Mouse (Mus musculus) spleen, adult 2 months (tissue): ENCODE data around the gene Prdm15. TPM values are rescaled to one million over a fixed set of nuclear protein-coding genes. Genes with fewer than 3 reads are reported as not detected.
A peak's percentile ranks its signal among the peaks of the same experiment; 100 is the strongest.

Experiments
- DNase-seq, 2 experiments: peaks; one replicate each; pipeline versions ENCODE4 v3.0.0 to v3.0.0-alpha.2; 2012 to 2021; ENCODE audit warnings: low spot score in 2 of 2, low read depth in 1 of 2
- H3K27ac ChIP-seq: fragments of 200-500 bp; 2 replicates; pipeline ENCODE4 v1.5.1; 2012; ENCODE audit warnings: low read length, inconsistent platforms; ENCODE audit not compliant: insufficient read depth
- H3K27me3 ChIP-seq: fragments of 200-500 bp; 2 replicates; pipeline ENCODE4 v1.6.1; 2012; ENCODE audit warnings: mild to moderate bottlenecking, moderate library complexity, low read length, inconsistent platforms; ENCODE audit not compliant: control insufficient read depth, insufficient read depth
- H3K36me3 ChIP-seq: fragments of 200-500 bp; 2 replicates; pipeline ENCODE4 v1.6.1; 2012; ENCODE audit warnings: mild to moderate bottlenecking, low read length, inconsistent platforms; ENCODE audit not compliant: control insufficient read depth, insufficient read depth
- H3K4me1 ChIP-seq: fragments of 200-500 bp; 2 replicates; pipeline ENCODE4 v1.6.1; 2011; ENCODE audit warnings: inconsistent platforms; ENCODE audit not compliant: control insufficient read depth, insufficient read depth, insufficient read length
- H3K4me3 ChIP-seq: fragments of 200-500 bp; 2 replicates; pipeline ENCODE4 v1.5.1; 2011; ENCODE audit warnings: mild to moderate bottlenecking, inconsistent platforms; ENCODE audit not compliant: insufficient read depth, insufficient read length; ENCODE audit errors: extremely low read depth
- CTCF ChIP-seq: fragments of 200-500 bp; IDR thresholded peaks from 2 replicates; pipeline ENCODE4 v1.5.1; 2011; ENCODE audit warnings: mild to moderate bottlenecking, inconsistent platforms; ENCODE audit not compliant: insufficient read depth, insufficient read length, insufficient replicate concordance; ENCODE audit errors: extremely low read depth
- POLR2A ChIP-seq: fragments of 200-500 bp; IDR thresholded peaks from 2 replicates; pipeline ENCODE4 v1.6.1; 2011; ENCODE audit warnings: low read depth, low read length, inconsistent platforms
- WGBS: fragments of 180-500 bp; shearing (Covaris S2); methylation state at CpG from one replicate; pipeline ENCODE4 v1.1.7; 2018; 5-methylcytosine and 5-hydroxymethylcytosine counted together
- polyA plus RNA-seq: library from polyadenylated mRNA; depleted of rRNA; stranded (reverse); fragments of >200 nt; gene quantifications from 2 replicates; pipeline ENCODE4 v1.2.3, GENCODE M21; 2012

Prdm15 gene
- polyA plus RNA-seq, 1 experiment: 11.1 TPM

GRCm38 (mm10) chr16:97766501-97766900 lies 85.1 kb downstream of the Prdm15 start:
- WGBS: 49% methylated on average over 3 of the region's 3 CpGs
- Histone ChIP-seq H3K36me3 (no peaks in the 10 kb centered on the region), H3K27ac (no peak overlapping the region), H3K27me3 (peaks cover 7% of the 10 kb centered on the region), H3K4me1 (peaks cover 7% of the 10 kb centered on the region; the same call in 1 of the 2 replicates), H3K4me3 (no peak overlapping the region)
- TF ChIP-seq CTCF (no peak), POLR2A (no peak)
- DNase-seq: no peak

- peaks cover 7% of the 10 kb centered on the region for H3K27me3 ChIP-seq
- H3K36me3 ChIP-seq: no peaks in the 10 kb centered on the region
- H3K27ac ChIP-seq: no peak overlapping the region
- DNase-seq: no peak
- WGBS: 59% methylated on average over 2 of the region's 2 CpGs
- H3K4me1 ChIP-seq: peaks cover 7% of the 10 kb centered on the region; the same call in 1 of the 2 replicates
- no peak overlapping the region for H3K4me3 ChIP-seq
- TF ChIP-seq CTCF (no peak), POLR2A (no peak)
These were observed 87.0 kb downstream of the Prdm15 start for GRCm38 (mm10) chr16:97764626-97765025.

GRCm38 (mm10) chr16:97763990-97764340 lies 87.7 kb downstream of the Prdm15 start:
- H3K27me3 ChIP-seq: peaks cover 7% of the 10 kb centered on the region
- no peak overlapping the region for H3K27ac ChIP-seq
- no peak for DNase-seq
- 18% methylated on average over 13 of the region's 13 CpGs for WGBS
- TF ChIP-seq CTCF (no peak), POLR2A (no peak)
- peaks cover 7% of the 10 kb centered on the region; the same call in 1 of the 2 replicates for H3K4me1 ChIP-seq
- H3K4me3 ChIP-seq: no peak overlapping the region
- H3K36me3 ChIP-seq: no peaks in the 10 kb centered on the region

- peaks cover 7% of the 10 kb centered on the region; the same call in 1 of the 2 replicates for H3K4me1 ChIP-seq
- TF ChIP-seq CTCF (no peak), POLR2A (no peak)
- H3K27me3 ChIP-seq: peaks cover 7% of the 10 kb centered on the region
- 3% methylated on average over 86 of the region's 88 CpGs for WGBS
- DNase-seq: no peak
- H3K36me3 ChIP-seq: no peaks in the 10 kb centered on the region
- no peak within 1 kb of the TSS for H3K27ac ChIP-seq
- peak within 1 kb of the TSS; percentile 33; the same call in 1 of the 2 replicates for H3K4me3 ChIP-seq
These were observed 88.3 kb downstream of the Prdm15 start, which contains the start of gene Ripk4 for GRCm38 (mm10) chr16:97763061-97763989. TSS of gene Ripk4 (minus strand) at chr16:97763787.

- Histone ChIP-seq H3K27me3 (peaks cover 7% of the 10 kb centered on the region), H3K4me1 (peaks cover 7% of the 10 kb centered on the region; the same call in 1 of the 2 replicates), H3K36me3 (no peaks in the 10 kb centered on the region), H3K27ac (no peak overlapping the region), H3K4me3 (no peak overlapping the region)
- DNase-seq: no peak
- TF ChIP-seq CTCF: no peak
- TF ChIP-seq POLR2A: no peak
- WGBS: 86% methylated on average over 2 of the region's 2 CpGs
These were observed 89.9 kb downstream of the Prdm15 start for GRCm38 (mm10) chr16:97761782-97762181.

- H3K27ac ChIP-seq: no peak overlapping the region
- H3K4me3 ChIP-seq: no peak overlapping the region
- TF ChIP-seq CTCF (no peak), POLR2A (no peak)
- H3K27me3 ChIP-seq: peaks cover 7% of the 10 kb centered on the region
- H3K36me3 ChIP-seq: no peaks in the 10 kb centered on the region
- H3K4me1 ChIP-seq: peaks cover 7% of the 10 kb centered on the region; the same call in 1 of the 2 replicates
- DNase-seq: no peak
- 80% methylated on average over 3 of the region's 3 CpGs for WGBS
These were observed 92.0 kb downstream of the Prdm15 start for GRCm38 (mm10) chr16:97759681-97760080.
